Mouse (Mus musculus): ENCODE measurements around the gene Sox13.

Sox13 gene

GRCm38 (mm10) chr1:133424547-133425140 is 467 bp upstream of the Sox13 start:
- no peak for DNase-seq (ENCODE audit: low read depth)

GRCm38 (mm10) chr1:133423166-133423542 is 1.0 kb downstream of the Sox13 start:
- no peak for DNase-seq (ENCODE audit: low read depth)

GRCm38 (mm10) chr1:133422615-133423161 is 1.5 kb downstream of the Sox13 start:
- DNase-seq (ENCODE audit: low read depth): no peak

GRCm38 (mm10) chr1:133421975-133422570 is 2.1 kb downstream of the Sox13 start:
- no peak for DNase-seq (ENCODE audit: low read depth)

GRCm38 (mm10) chr1:133421061-133421460 is 3.1 kb downstream of the Sox13 start:
- DNase-seq (ENCODE audit: low read depth): no peak

GRCm38 (mm10) chr1:133420491-133420890 is 3.7 kb downstream of the Sox13 start:
- no peak for DNase-seq (ENCODE audit: low read depth)

GRCm38 (mm10) chr1:133419178-133419834 is 4.9 kb downstream of the Sox13 start:
- DNase-seq (ENCODE audit: low read depth): no peak

- no peak for DNase-seq (ENCODE audit: low read depth)
Observed at GRCm38 (mm10) chr1:133418164-133418800, 5.9 kb downstream of the Sox13 start.

- no peak for DNase-seq (ENCODE audit: low read depth)
Observed at GRCm38 (mm10) chr1:133417539-133417938, 6.6 kb downstream of the Sox13 start.

GRCm38 (mm10) chr1:133417113-133417512 is 7.1 kb downstream of the Sox13 start:
- DNase-seq (ENCODE audit: low read depth): no peak

GRCm38 (mm10) chr1:133416472-133416871 is 7.7 kb downstream of the Sox13 start:
- no peak for DNase-seq (ENCODE audit: low read depth)

GRCm38 (mm10) chr1:133415505-133415904 is 8.7 kb downstream of the Sox13 start:
- no peak for DNase-seq (ENCODE audit: low read depth)

- no peak for DNase-seq (ENCODE audit: low read depth)
Observed at GRCm38 (mm10) chr1:133415086-133415485, 9.1 kb downstream of the Sox13 start.

- DNase-seq (ENCODE audit: low read depth): no peak
Observed at GRCm38 (mm10) chr1:133412941-133413340, 11.2 kb downstream of the Sox13 start.

- no peak for DNase-seq (ENCODE audit: low read depth)
Observed at GRCm38 (mm10) chr1:133411506-133412147, 12.6 kb downstream of the Sox13 start.

GRCm38 (mm10) chr1:133409786-133410185 is 14.4 kb downstream of the Sox13 start:
- DNase-seq (ENCODE audit: low read depth): no peak

- no peak for DNase-seq (ENCODE audit: low read depth)
Observed at GRCm38 (mm10) chr1:133408880-133409516, 15.2 kb downstream of the Sox13 start.

- no peak for DNase-seq (ENCODE audit: low read depth)
Observed at GRCm38 (mm10) chr1:133408321-133408720, 15.9 kb downstream of the Sox13 start.

GRCm38 (mm10) chr1:133407436-133407835 is 16.7 kb downstream of the Sox13 start:
- no peak for DNase-seq (ENCODE audit: low read depth)

GRCm38 (mm10) chr1:133406614-133407013 is 17.6 kb downstream of the Sox13 start:
- no peak for DNase-seq (ENCODE audit: low read depth)

GRCm38 (mm10) chr1:133404005-133404404 is 20.2 kb downstream of the Sox13 start:
- no peak for DNase-seq (ENCODE audit: low read depth)

Data from naive thymus-derived CD4-positive, alpha-beta T cell, adult 2 months (primary cell).